Mouse (Mus musculus): ENCODE measurements at regions not wholly inside any gene's neighbourhood (a gene's known extent, or its start where the extent isn't known, plus 50 kb on each side); places are given as distances from the start of the nearest gene placed in this dataset.

DNA sequence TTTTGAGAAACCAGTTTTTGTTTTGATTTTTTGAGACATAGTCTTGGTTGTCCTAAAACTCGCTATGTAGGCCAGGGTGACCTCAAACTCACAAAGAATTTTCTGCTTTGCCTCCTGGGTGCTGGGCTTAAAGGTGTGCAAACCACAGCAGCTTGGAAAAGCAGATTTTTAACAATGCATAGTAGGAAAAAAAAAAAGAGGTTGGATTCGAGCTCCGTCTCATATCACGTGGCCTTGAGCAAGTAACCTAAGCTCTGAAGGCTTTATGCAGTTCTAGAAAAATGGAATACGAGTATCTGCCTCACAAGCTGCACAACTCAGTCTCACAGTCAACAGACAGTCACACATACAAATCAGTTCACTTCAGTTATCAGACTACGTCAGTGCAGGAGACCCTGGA, 90.9 kb downstream of the Spry2 start:
- H3K4me3 ChIP-seq, result no peak overlapping the region
- no peak overlapping the region for H3K9ac ChIP-seq
- H3K4me2 ChIP-seq, result no peak overlapping the region
- ATAC-seq (ENCODE audit: borderline replicate concordance, extremely low read depth, low FRiP score, low TSS enrichment), result no peak
- no peaks in the 10 kb centered on the region for H3K27me3 ChIP-seq
- H3K36me3 ChIP-seq, result no peaks in the 10 kb centered on the region
- peaks cover 14% of the 10 kb centered on the region; the same call in 1 of the 2 replicates for H3K4me1 ChIP-seq
- 77% methylated on average over 6 of the region's 6 CpGs for WGBS
- no peaks in the 10 kb centered on the region for H3K9me3 ChIP-seq
- H3K27ac ChIP-seq, result no peak overlapping the region

DNA sequence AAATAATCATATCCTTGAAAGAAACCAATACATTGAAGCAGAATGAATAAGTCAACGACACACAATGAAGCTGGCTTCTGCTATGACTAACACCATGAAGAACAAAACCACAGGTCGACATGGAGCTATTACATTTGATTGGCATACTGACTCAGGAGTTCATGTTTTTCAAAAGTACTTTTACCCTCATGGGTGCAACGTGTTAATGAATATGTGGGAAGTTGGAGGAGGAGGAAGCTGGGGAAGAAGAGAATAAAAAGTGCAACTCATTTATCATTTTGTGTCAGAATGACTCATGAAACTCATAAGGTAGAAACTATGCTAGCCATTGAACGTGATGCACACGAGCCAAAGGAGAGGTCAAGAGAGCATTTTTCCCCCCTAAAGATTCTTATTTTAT, 91.3 kb downstream of the Spry2 start:
- H3K27ac ChIP-seq, result no peak overlapping the region

DNA sequence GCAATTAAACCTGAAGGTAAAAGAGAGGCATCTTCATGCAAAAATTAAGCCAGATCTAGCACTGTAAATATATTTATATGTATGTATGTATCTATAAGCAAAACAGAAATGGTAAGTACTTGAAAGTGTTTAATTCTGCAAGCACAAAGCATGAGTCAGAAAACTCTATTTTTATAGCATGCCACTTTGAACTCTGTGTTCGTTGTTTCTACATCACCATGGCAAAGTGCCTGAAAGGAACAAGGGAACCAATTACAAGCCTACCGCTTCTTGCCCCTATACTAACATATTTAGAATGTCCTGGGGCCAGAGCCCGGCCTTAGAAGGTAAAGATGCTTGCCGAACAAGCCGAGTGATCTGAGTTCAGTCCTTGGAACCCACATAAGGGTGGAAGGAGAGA, 91.9 kb downstream of the Spry2 start:
- 64% methylated on average over 5 of the region's 5 CpGs for WGBS
- no peaks in the 10 kb centered on the region for H3K27me3 ChIP-seq
- no peaks in the 10 kb centered on the region for H3K9me3 ChIP-seq
- H3K4me1 ChIP-seq, result peaks cover 14% of the 10 kb centered on the region; the same call in 1 of the 2 replicates
- no peak overlapping the region for H3K4me3 ChIP-seq
- H3K9ac ChIP-seq, result no peak overlapping the region
- H3K4me2 ChIP-seq, result no peak overlapping the region
- ATAC-seq (ENCODE audit: borderline replicate concordance, extremely low read depth, low FRiP score, low TSS enrichment), result no peak
- H3K27ac ChIP-seq, result no peak overlapping the region
- H3K36me3 ChIP-seq, result no peaks in the 10 kb centered on the region

More for the DNA sequence above, 91.3 kb downstream of the Spry2 start:
- H3K4me2 ChIP-seq, result no peak overlapping the region
- H3K9me3 ChIP-seq, result no peaks in the 10 kb centered on the region
- no peaks in the 10 kb centered on the region for H3K36me3 ChIP-seq
- WGBS, result 68% methylated on average over 5 of the region's 5 CpGs
- no peak for ATAC-seq (ENCODE audit: borderline replicate concordance, extremely low read depth, low FRiP score, low TSS enrichment)
- no peak overlapping the region for H3K4me3 ChIP-seq
- peaks cover 14% of the 10 kb centered on the region; the same call in 1 of the 2 replicates for H3K4me1 ChIP-seq
- H3K27me3 ChIP-seq, result no peaks in the 10 kb centered on the region
- H3K9ac ChIP-seq, result no peak overlapping the region

DNA sequence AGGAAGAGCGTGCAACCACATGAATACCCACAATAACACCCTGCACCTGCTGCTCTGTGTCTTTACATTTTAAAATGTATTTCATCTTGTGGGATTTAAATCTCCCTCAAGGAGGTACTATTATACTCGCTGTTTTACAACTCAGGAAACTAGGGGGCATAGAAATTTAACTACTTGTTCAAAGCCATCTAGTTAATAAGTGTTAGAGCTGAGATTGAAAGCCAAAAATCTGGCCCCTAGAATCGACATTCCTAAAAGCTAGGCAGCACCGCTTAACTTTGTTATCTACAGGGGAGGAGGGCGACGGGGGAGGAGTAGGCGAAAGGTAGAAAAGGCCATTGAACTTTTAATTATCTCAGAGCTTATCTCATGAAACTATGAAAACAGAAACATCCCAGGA, 93.3 kb downstream of the Spry2 start:
- Histone ChIP-seq H3K9ac (no peak overlapping the region), H3K4me3 (peak overlapping the region; percentile 12; the same call in 1 of the 2 replicates)
- peak; percentile 31; the same call in 1 of the 2 replicates for ATAC-seq (ENCODE audit: borderline replicate concordance, extremely low read depth, low FRiP score, low TSS enrichment)

DNA sequence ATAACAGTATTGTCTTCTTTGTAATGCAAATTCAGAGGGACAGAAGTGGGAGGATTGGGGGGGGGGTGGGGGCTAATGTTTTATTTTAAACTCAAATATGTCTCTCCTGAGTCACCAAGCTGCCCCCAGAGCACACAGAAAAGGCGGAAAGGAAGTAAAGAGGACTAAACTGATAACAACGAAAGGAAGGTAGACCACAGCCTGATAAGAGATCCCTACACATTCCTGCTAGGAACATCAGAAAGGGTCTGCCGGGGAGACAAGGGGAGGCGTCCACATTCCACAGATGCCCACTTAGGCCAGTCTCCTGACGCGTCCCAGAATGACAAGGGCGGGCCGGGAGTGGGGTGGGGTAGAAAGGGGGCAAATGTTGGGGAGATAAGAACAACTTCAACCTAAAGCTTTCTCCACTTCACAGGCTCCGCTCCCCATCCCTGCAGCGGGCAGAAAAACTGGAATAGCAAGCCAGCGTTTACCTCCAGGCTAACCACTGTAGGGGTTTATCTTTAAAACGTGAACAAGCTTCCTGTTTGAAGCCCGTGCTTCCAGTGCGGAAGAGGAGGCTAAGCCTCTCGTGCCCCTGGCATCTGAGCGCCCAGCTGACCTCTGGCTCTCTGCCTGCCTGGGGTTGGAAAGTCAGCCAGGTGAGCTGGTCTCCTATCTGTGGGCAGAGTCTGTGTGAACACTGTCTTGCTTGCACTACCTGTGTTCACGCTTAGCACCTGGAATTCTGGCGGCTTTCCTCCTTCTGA, 93.9 kb downstream of the Spry2 start:
- peak overlapping the region; percentile 12; the same call in 1 of the 2 replicates for H3K4me3 ChIP-seq
- H3K27ac ChIP-seq, result peak overlapping the region; percentile 96
- H3K36me3 ChIP-seq, result no peaks in the 10 kb centered on the region
- peak; percentile 82 for ATAC-seq (ENCODE audit: borderline replicate concordance, extremely low read depth, low FRiP score, low TSS enrichment)
- H3K9ac ChIP-seq, result no peak overlapping the region
- 8% methylated on average over 18 of the region's 18 CpGs for WGBS
- H3K27me3 ChIP-seq, result no peaks in the 10 kb centered on the region
- H3K4me1 ChIP-seq, result peaks cover 17% of the 10 kb centered on the region; the same call in 1 of the 2 replicates
- peak overlapping the region; percentile 47 for H3K4me2 ChIP-seq
- no peaks in the 10 kb centered on the region for H3K9me3 ChIP-seq

More for the DNA sequence above, 93.3 kb downstream of the Spry2 start:
- peak overlapping the region; percentile 96 for H3K27ac ChIP-seq
- H3K27me3 ChIP-seq, result no peaks in the 10 kb centered on the region
- H3K9me3 ChIP-seq, result no peaks in the 10 kb centered on the region
- no peaks in the 10 kb centered on the region for H3K36me3 ChIP-seq
- H3K4me1 ChIP-seq, result peaks cover 17% of the 10 kb centered on the region; the same call in 1 of the 2 replicates
- WGBS, result 29% methylated on average over 7 of the region's 7 CpGs
- peak overlapping the region; percentile 47 for H3K4me2 ChIP-seq

DNA sequence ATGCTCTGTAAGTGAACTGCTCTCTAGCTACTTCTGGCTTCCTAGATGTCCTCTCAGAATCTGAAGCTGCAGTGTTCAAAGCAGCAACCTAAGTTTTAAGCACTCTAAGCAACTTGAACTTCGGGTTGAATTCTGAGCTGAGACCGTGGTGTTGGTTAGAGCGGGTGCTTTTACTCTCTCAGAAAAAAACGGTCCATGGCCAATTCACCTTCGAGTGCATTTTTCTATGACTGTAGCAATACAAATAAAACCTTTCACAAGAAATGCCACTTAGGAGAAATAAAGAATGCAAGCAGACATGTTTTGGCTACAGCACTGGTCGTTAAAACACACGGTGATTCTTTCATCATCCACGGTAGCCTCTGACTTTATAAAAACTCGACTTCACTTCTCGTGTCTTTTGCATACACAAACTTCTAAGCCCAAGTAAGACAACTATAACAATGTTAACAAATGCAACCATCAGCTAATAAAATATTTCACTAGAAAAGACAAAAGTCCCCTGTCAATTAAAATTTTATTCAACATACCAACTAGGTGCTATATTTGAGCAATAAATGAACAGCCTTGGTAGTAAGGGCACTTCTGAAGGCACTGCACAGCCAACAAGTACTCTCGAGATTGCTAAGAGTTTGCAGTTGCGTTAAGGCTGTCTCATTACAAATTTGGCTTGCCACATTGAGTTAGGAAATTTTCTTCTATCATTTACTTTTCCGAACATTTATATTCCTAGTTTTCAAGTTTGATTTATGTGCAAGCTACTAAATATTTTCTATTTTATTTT, 96.3 kb downstream of the Spry2 start:
- 55% methylated on average over 13 of the region's 13 CpGs for WGBS
- H3K36me3 ChIP-seq, result no peaks in the 10 kb centered on the region
- H3K27me3 ChIP-seq, result no peaks in the 10 kb centered on the region
- peak overlapping the region; percentile 78 for H3K27ac ChIP-seq
- H3K4me2 ChIP-seq, result peak overlapping the region; percentile 38
- ATAC-seq (ENCODE audit: borderline replicate concordance, extremely low read depth, low FRiP score, low TSS enrichment), result peak; percentile 50; the same call in 1 of the 2 replicates
- H3K9me3 ChIP-seq, result no peaks in the 10 kb centered on the region
- no peak overlapping the region for H3K9ac ChIP-seq
- H3K4me3 ChIP-seq, result no peak overlapping the region
- peaks cover 17% of the 10 kb centered on the region; the same call in 1 of the 2 replicates for H3K4me1 ChIP-seq

DNA sequence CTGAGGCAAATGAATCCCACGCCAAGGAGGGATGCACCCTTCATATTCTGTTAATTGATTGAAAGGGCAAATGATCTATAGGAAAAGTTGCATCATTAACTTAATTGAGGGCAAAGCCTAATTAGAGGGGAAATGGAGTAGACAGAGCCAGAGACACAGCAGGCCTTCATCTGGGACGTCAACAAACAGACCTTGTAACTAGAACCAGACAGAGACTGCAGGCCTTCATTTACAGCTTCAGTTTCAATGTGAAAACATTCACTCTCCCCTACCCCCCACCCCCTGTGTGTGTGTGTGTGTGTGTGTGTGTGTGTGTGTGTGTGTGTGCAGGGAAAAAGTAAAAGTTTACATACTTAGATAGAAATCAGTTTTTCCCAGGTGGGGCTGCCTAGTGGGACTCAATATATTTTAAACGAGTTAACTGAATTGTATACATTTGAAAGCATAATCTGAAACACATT, 97.2 kb downstream of the Spry2 start:
- Histone ChIP-seq H3K4me3 (no peak overlapping the region), H3K36me3 (no peaks in the 10 kb centered on the region), H3K9me3 (no peaks in the 10 kb centered on the region), H3K4me2 (peak overlapping the region; percentile 38; the same call in 1 of the 2 replicates), H3K27ac (peak overlapping the region; percentile 78), H3K27me3 (no peaks in the 10 kb centered on the region), H3K4me1 (peaks cover 12% of the 10 kb centered on the region; the same call in 1 of the 2 replicates), H3K9ac (no peak overlapping the region)
- 42% methylated on average over 3 of the region's 3 CpGs for WGBS
- ATAC-seq (ENCODE audit: borderline replicate concordance, extremely low read depth, low FRiP score, low TSS enrichment), result no peak

DNA sequence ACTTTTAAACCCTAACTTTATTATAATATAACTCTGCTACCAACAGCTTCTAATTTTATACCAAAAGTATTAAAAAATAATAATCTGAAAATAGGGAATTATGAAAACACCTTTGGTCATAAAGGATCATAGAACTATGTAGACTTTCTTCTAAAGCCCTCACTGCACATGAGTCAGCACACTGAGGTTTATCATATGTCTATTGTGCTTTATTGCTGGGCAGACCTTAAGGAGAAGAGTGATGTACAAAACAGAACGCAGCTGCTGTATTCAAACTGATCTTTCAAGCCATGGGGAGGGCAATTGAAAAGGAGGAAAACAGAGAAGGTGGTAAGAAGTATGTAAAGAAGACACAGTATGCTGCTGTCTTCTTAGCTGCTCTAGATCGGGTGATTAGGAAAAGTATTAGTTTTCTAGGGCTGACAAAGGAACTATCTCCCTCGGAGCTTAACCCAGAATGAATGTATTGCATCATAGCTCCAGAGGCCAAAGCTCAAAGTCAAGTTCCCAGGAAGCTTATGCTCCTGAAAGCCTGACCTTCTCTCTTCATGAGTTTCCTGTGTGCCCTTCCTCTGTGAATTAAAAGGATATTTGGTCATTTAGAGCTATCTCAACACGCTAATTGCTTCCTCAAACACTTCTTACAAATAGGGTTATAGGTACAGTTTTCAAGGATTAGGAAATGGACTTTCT, 103.5 kb downstream of the Spry2 start:
- no peaks in the 10 kb centered on the region for H3K27me3 ChIP-seq

DNA sequence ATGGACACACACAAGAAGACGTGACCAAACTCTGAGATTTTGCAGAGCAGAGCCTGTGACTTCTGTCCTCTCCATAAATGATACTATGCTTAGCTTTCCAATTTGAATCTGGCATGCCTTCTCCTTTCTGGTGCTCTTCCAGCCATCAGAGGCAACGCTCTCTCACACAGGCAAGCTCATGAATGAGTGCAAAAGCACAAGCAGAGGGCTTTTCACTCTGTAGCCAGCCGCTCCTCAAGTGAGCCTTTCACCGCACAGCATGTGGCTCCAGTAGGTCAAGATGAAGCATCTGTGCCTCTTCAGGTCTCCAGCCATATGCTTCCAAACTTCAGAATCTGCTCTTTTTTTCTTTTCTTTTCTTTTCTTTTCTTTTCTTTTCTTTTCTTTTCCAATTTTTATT, 106.2 kb downstream of the Spry2 start:
- Histone ChIP-seq H3K4me3 (no peak overlapping the region), H3K9ac (no peak overlapping the region), H3K4me2 (no peak overlapping the region), H3K4me1 (no peaks in the 10 kb centered on the region), H3K9me3 (no peaks in the 10 kb centered on the region), H3K27me3 (no peaks in the 10 kb centered on the region), H3K27ac (no peak overlapping the region), H3K36me3 (no peaks in the 10 kb centered on the region)
- ATAC-seq (ENCODE audit: borderline replicate concordance, extremely low read depth, low FRiP score, low TSS enrichment), result no peak
- 91% methylated on average over 4 of the region's 4 CpGs for WGBS

More for the DNA sequence above, 103.5 kb downstream of the Spry2 start:
- H3K27ac ChIP-seq, result no peak overlapping the region
- H3K9me3 ChIP-seq, result no peaks in the 10 kb centered on the region
- no peak for ATAC-seq (ENCODE audit: borderline replicate concordance, extremely low read depth, low FRiP score, low TSS enrichment)
- no peaks in the 10 kb centered on the region for H3K4me1 ChIP-seq
- no peak overlapping the region for H3K4me2 ChIP-seq
- H3K4me3 ChIP-seq, result no peak overlapping the region
- no peaks in the 10 kb centered on the region for H3K36me3 ChIP-seq
- H3K9ac ChIP-seq, result no peak overlapping the region
- 69% methylated on average over 4 of the region's 4 CpGs for WGBS

DNA sequence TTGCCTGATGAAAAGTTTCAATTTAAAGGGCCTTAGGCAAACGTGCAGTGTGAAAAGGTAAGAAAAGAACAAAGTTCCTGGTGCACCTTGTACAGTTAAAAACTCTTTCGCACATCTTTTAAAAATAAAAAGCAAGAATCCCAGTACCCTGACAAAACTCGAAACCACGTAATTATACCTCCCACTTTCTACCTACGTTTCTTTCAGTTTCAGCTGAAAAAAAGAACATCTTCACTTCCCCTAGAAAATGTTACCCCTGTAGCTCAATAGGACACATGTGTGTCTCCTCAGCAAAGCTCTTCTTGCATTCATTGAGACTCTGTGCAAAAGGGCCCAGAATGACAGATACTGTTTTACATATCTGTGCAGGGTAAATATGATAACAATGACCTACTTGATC, 113.2 kb downstream of the Spry2 start:
- Histone ChIP-seq H3K27me3 (no peaks in the 10 kb centered on the region), H3K4me3 (no peak overlapping the region), H3K4me2 (no peak overlapping the region), H3K9me3 (no peaks in the 10 kb centered on the region), H3K9ac (no peak overlapping the region), H3K4me1 (no peaks in the 10 kb centered on the region), H3K36me3 (no peaks in the 10 kb centered on the region), H3K27ac (no peak overlapping the region)
- no peak for ATAC-seq (ENCODE audit: borderline replicate concordance, extremely low read depth, low FRiP score, low TSS enrichment)
- 86% methylated on average over 5 of the region's 5 CpGs for WGBS

DNA sequence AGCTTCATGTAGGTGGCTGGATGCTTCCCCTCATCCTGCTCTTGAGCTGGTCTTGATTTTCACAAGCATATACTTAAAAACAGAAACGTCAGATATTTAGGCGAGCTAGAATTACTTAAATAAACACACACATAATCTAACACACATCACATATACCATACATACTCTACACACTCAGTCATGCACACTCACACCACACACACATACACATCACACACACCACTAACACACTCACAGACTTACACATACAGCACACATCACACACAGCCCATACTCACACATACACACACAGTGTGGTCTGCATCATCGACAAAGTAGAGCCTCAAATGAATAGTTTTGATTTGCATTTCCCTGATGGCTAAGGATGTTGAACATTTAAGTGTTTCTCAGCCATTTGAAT, 116.9 kb downstream of the Spry2 start:
- no peaks in the 10 kb centered on the region for H3K4me1 ChIP-seq
- no peak overlapping the region for H3K27ac ChIP-seq
- H3K9ac ChIP-seq, result no peak overlapping the region
- no peaks in the 10 kb centered on the region for H3K36me3 ChIP-seq
- no peak for ATAC-seq (ENCODE audit: borderline replicate concordance, extremely low read depth, low FRiP score, low TSS enrichment)
- H3K9me3 ChIP-seq, result no peaks in the 10 kb centered on the region
- 56% methylated on average over 3 of the region's 3 CpGs for WGBS
- H3K4me3 ChIP-seq, result no peak overlapping the region
- H3K27me3 ChIP-seq, result no peaks in the 10 kb centered on the region
- H3K4me2 ChIP-seq, result no peak overlapping the region

Data from lung, embryonic 15.5 days (tissue).